Mouse (Mus musculus) testis, adult 2 months (tissue): ENCODE data around the gene Lrmda. TPM values are rescaled to one million over a fixed set of nuclear protein-coding genes. Genes with fewer than 3 reads are reported as not detected.

ENCODE experiments used
- H3K27ac ChIP-seq: fragments of 200-500 bp; 2 replicates; pipeline ENCODE4 v1.5.1; 2012; ENCODE audit warnings: low read depth, low read length; ENCODE audit not compliant: control insufficient read depth, insufficient read depth
- H3K27me3 ChIP-seq: fragments of 200-500 bp; 2 replicates; pipeline ENCODE4 v1.6.1; 2012; ENCODE audit warnings: mild to moderate bottlenecking, low read length, moderate library complexity; ENCODE audit not compliant: control insufficient read depth, insufficient read depth
- H3K36me3 ChIP-seq: fragments of 200-500 bp; 2 replicates; pipeline ENCODE4 v1.6.1; 2012; ENCODE audit warnings: mild to moderate bottlenecking, low read length; ENCODE audit not compliant: control insufficient read depth, insufficient read depth
- H3K4me1 ChIP-seq: fragments of 200-500 bp; 2 replicates; pipeline ENCODE4 v1.6.1; 2012; ENCODE audit warnings: low read length; ENCODE audit not compliant: control insufficient read depth, insufficient read depth
- H3K4me3 ChIP-seq: fragments of 200-500 bp; 2 replicates; pipeline ENCODE4 v1.5.1; 2012; ENCODE audit warnings: low read depth, mild to moderate bottlenecking, low read length, moderate library complexity, mixed read lengths; ENCODE audit not compliant: control insufficient read depth
- CTCF ChIP-seq: fragments of 200-500 bp; IDR thresholded peaks from 2 replicates; pipeline ENCODE4 v1.5.1; 2012; ENCODE audit warnings: low read depth, mild to moderate bottlenecking, inconsistent platforms, low read length, moderate library complexity; ENCODE audit not compliant: control insufficient read depth, insufficient read depth, insufficient replicate concordance
- POLR2A ChIP-seq: fragments of 200-500 bp; IDR thresholded peaks from 2 replicates; pipeline ENCODE4 v1.6.1; 2012; ENCODE audit warnings: low read depth, mild to moderate bottlenecking, inconsistent platforms, low read length, moderate library complexity; ENCODE audit not compliant: control insufficient read depth
- polyA plus RNA-seq: library from polyadenylated mRNA; depleted of rRNA; stranded (reverse); fragments of >200 nt; gene quantifications from 2 replicates; pipeline ENCODE4 v1.2.3, GENCODE M21; 2012

Lrmda gene
- polyA plus RNA-seq, 1 experiment = 2.1 TPM

GRCm38 (mm10) chr14:22837058-22837457 is 817.5 kb downstream of the Lrmda start:
- no peaks in the 10 kb centered on the region for H3K36me3 ChIP-seq
- H3K27ac ChIP-seq = no peak overlapping the region
- TF ChIP-seq POLR2A (no peak), CTCF (no peak)
- no peaks in the 10 kb centered on the region for H3K27me3 ChIP-seq
- H3K4me3 ChIP-seq = no peak overlapping the region
- H3K4me1 ChIP-seq = no peaks in the 10 kb centered on the region

GRCm38 (mm10) chr14:22841136-22841535 is 821.6 kb downstream of the Lrmda start:
- TF ChIP-seq CTCF (no peak), POLR2A (no peak)
- no peak overlapping the region for H3K27ac ChIP-seq
- H3K36me3 ChIP-seq = no peaks in the 10 kb centered on the region
- H3K4me3 ChIP-seq = no peak overlapping the region
- H3K27me3 ChIP-seq = no peaks in the 10 kb centered on the region
- H3K4me1 ChIP-seq = no peaks in the 10 kb centered on the region

- Histone ChIP-seq H3K27ac (no peak overlapping the region), H3K36me3 (no peaks in the 10 kb centered on the region), H3K27me3 (no peaks in the 10 kb centered on the region), H3K4me3 (no peak overlapping the region), H3K4me1 (no peaks in the 10 kb centered on the region)
- TF ChIP-seq POLR2A = no peak
- TF ChIP-seq CTCF = no peak
These were observed 824.5 kb downstream of the Lrmda start for GRCm38 (mm10) chr14:22844006-22844405.

DNA sequence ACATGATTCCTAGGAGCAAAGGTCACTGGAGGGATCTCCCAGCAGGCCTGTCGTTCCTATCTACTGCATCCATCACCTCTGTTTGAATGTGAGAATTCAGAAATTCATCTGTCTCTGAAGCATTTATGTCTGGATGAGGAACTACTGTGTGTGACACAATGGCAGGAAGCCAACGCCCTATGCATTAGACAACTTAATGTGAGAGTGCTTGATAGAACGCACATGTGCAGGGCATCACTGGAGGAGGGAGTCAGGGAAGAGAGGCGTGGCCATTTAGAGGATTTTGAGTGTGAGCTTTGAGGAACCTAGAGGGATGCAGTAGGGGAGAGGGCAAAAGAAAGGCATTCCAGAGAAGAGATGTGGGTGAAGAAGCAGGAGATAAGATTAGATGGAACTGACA is 825.9 kb downstream of the Lrmda start:
- no peaks in the 10 kb centered on the region for H3K4me1 ChIP-seq
- H3K27ac ChIP-seq = no peak overlapping the region
- no peak overlapping the region for H3K4me3 ChIP-seq
- H3K27me3 ChIP-seq = no peaks in the 10 kb centered on the region
- TF ChIP-seq CTCF (no peak), POLR2A (no peak)
- no peaks in the 10 kb centered on the region for H3K36me3 ChIP-seq

DNA sequence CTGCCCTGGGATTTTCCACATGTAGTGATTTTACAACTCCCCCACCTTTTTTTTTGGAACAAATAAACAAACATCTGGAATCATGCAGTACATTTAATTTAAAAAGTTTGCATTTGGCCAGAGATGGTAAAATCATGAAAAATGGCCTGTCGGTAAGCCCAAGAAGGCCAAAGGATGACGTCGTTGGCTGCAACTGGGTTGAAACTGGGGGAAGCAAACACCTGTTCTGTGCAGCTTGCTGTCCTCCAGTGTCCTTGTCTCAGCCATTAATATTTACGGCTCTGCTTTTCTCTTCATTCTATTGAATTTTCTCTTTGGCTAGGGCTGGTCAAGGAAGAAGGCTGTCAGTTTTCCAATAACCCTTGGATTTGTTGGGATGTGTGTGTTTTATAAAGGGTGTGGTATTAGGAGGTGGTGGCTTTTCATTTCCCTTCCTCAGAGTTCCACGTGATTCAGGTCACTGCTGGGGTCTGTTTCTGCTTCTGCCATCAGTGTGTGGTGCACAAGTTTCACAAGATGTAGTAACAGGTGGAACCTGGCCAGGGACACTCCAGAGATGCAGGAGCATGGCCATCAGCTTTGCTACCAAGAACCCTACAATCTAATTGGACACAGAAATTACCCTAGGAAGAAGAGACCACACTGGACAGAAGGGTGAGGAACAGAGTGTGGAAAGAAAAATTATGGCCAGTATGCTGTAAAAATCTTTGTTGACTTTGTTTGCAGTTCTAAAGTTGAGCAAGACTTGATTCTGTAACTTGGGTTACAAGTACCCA is 827.7 kb downstream of the Lrmda start:
- H3K4me1 ChIP-seq = no peaks in the 10 kb centered on the region
- TF ChIP-seq POLR2A (no peak), CTCF (no peak)
- no peak overlapping the region for H3K4me3 ChIP-seq
- H3K27me3 ChIP-seq = no peaks in the 10 kb centered on the region
- H3K27ac ChIP-seq = no peak overlapping the region
- H3K36me3 ChIP-seq = no peaks in the 10 kb centered on the region

- no peaks in the 10 kb centered on the region for H3K27me3 ChIP-seq
- no peaks in the 10 kb centered on the region for H3K36me3 ChIP-seq
- no peak overlapping the region for H3K27ac ChIP-seq
- no peak for TF ChIP-seq CTCF
- H3K4me3 ChIP-seq = no peak overlapping the region
- H3K4me1 ChIP-seq = no peaks in the 10 kb centered on the region
These were observed 829.6 kb downstream of the Lrmda start for GRCm38 (mm10) chr14:22849108-22849507.

GRCm38 (mm10) chr14:22860631-22861030 is 841.1 kb downstream of the Lrmda start:
- no peaks in the 10 kb centered on the region for H3K36me3 ChIP-seq
- no peak overlapping the region for H3K4me3 ChIP-seq
- TF ChIP-seq CTCF (no peak), POLR2A (no peak)
- no peak overlapping the region for H3K27ac ChIP-seq
- no peaks in the 10 kb centered on the region for H3K27me3 ChIP-seq
- no peaks in the 10 kb centered on the region for H3K4me1 ChIP-seq
